Mouse (Mus musculus): ENCODE results near the gene Mymx. TPM values are rescaled to one million over a fixed set of nuclear protein-coding genes. Genes with fewer than 3 reads are reported as not detected.

The Mymx gene
- total RNA-seq, 1 experiment from 2014 or later = not detected

DNA sequence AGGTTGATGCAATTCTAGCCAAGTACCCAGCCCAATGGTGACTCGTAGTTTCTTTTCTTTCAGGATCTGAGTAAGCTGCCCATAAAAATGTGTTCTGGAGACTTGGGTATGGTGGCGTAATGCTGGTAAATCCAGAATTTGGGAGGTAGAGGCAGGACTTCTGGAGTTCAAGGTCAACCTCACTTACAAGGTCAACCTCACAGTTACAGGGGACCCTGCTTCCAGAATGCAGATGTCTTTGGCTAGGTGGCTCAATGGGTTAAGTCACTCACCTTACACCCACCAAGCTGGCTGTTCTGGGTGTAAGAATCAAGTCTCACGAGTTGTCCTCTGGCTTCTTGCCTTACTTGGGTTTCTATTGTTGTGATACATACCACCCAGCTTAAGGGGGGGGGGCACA is 14.8 kb upstream of the Mymx start:
- ATAC-seq (replicated peaks in 1 of 2; ENCODE audit: insufficient read depth in 1 of 2, low FRiP score in 2 of 2, low TSS enrichment in 1 of 2, low read depth in 1 of 2, poor library complexity in 2 of 2, severe bottlenecking in 2 of 2) = no peak

GRCm38 (mm10) chr17:45616046-45616650 is 14.2 kb upstream of the Mymx start:
- no peak for ATAC-seq (replicated peaks in 1 of 2; ENCODE audit: insufficient read depth in 1 of 2, low FRiP score in 2 of 2, low TSS enrichment in 1 of 2, low read depth in 1 of 2, poor library complexity in 2 of 2, severe bottlenecking in 2 of 2)

DNA sequence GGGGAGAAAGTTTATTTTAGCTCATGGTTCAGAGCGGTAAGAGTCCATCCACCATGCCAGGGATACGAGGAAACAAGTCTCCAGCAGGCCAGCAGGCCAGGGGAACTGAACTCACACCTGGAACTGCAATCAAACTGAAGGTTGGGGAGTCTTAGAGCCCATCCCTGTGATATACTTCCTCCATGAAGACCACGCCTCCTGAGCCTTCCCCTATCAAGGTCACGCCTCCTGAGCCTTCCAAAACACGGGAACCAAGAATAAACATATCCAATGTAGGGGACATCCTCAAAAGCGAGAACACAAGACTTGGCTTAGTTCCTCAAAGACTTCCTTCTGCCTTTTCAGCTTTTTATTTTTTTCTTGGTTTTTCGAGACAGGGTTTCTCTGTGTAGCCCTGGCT is 11.0 kb upstream of the Mymx start:
- peak; percentile 47 to 78; a peak in 3 of 4 replicates for ATAC-seq (replicated peaks in 1 of 2; ENCODE audit: insufficient read depth in 1 of 2, low FRiP score in 2 of 2, low TSS enrichment in 1 of 2, low read depth in 1 of 2, poor library complexity in 2 of 2, severe bottlenecking in 2 of 2)

GRCm38 (mm10) chr17:45612008-45612407 is 10.1 kb upstream of the Mymx start:
- no peak for ATAC-seq (replicated peaks in 1 of 2; ENCODE audit: insufficient read depth in 1 of 2, low FRiP score in 2 of 2, low TSS enrichment in 1 of 2, low read depth in 1 of 2, poor library complexity in 2 of 2, severe bottlenecking in 2 of 2)

GRCm38 (mm10) chr17:45610144-45610866 is 8.4 kb upstream of the Mymx start:
- no peak for ATAC-seq (replicated peaks in 1 of 2; ENCODE audit: insufficient read depth in 1 of 2, low FRiP score in 2 of 2, low TSS enrichment in 1 of 2, low read depth in 1 of 2, poor library complexity in 2 of 2, severe bottlenecking in 2 of 2)

- no peak for ATAC-seq (replicated peaks in 1 of 2; ENCODE audit: insufficient read depth in 1 of 2, low FRiP score in 2 of 2, low TSS enrichment in 1 of 2, low read depth in 1 of 2, poor library complexity in 2 of 2, severe bottlenecking in 2 of 2)
These were observed 6.5 kb upstream of the Mymx start for GRCm38 (mm10) chr17:45608396-45608795.

DNA sequence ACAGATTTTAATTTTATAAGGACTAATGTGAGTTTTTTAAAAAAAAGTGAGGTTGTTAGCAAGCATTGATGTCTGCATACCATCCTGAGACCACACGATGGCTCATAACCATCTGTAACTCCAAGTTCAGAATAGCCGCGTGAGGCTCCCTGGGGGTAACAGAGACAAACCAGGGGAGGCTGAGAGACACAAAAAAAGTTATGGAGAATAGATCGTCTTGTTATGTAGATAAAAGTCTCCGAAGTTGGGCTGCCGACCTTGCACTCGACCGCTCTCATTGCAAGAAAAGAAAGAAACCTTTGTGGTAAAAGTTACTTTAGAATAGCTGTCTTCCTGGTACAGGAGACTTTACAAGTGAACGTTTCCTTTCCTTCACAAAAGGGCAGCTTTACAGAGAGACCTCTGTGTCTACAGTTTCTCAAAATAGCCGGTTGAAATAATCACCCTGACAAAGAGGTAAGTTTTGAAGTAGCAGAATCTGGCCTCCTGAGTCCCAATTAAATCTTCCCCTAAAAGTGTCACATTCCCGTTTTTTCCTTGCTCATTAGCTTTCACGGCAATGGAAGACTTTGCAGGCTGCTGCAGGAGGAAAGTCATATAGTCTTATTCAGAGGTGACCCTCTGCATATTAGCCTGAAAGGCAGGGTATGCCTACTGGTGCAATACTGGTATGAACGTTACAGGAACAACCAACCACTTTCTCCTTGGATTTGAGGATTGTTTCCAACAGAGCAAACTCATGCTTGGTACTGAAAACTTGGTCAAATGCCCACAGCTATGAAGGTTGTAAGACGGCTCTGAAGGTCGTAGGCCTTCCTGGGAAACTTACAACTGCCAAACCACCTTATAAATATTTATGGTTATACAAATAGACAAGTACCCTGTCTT is 5.3 kb upstream of the Mymx start:
- no peak for ATAC-seq (replicated peaks in 1 of 2; ENCODE audit: insufficient read depth in 1 of 2, low FRiP score in 2 of 2, low TSS enrichment in 1 of 2, low read depth in 1 of 2, poor library complexity in 2 of 2, severe bottlenecking in 2 of 2)

GRCm38 (mm10) chr17:45602984-45603383 is 1.1 kb upstream of the Mymx start:
- no peak for ATAC-seq (replicated peaks in 1 of 2; ENCODE audit: insufficient read depth in 1 of 2, low FRiP score in 2 of 2, low TSS enrichment in 1 of 2, low read depth in 1 of 2, poor library complexity in 2 of 2, severe bottlenecking in 2 of 2)

DNA sequence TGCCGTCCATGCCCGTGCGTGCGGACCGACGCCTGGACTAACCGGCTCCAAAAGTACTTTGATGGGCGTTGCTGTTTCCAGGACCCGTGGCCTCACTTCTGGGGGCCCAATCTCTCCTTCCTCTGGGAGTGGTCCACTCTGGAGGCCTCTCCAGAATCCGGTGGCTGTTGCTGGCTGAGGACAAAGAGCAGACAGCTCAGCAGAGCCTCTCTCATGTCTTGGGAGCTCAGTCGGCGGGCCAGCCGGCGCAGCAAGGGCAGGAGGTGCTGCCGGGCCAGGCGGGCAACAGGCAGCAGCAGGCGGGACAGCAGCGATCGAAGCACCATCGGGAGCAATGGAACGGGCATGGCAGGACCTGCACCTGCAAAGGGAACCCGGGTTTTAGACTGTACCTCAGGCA is 577 bp downstream of the Mymx start:
- no peak for ATAC-seq (replicated peaks in 1 of 2; ENCODE audit: insufficient read depth in 1 of 2, low FRiP score in 2 of 2, low TSS enrichment in 1 of 2, low read depth in 1 of 2, poor library complexity in 2 of 2, severe bottlenecking in 2 of 2)

GRCm38 (mm10) chr17:45600267-45600666 is 1.6 kb downstream of the Mymx start:
- no peak for ATAC-seq (replicated peaks in 1 of 2; ENCODE audit: insufficient read depth in 1 of 2, low FRiP score in 2 of 2, low TSS enrichment in 1 of 2, low read depth in 1 of 2, poor library complexity in 2 of 2, severe bottlenecking in 2 of 2)

DNA sequence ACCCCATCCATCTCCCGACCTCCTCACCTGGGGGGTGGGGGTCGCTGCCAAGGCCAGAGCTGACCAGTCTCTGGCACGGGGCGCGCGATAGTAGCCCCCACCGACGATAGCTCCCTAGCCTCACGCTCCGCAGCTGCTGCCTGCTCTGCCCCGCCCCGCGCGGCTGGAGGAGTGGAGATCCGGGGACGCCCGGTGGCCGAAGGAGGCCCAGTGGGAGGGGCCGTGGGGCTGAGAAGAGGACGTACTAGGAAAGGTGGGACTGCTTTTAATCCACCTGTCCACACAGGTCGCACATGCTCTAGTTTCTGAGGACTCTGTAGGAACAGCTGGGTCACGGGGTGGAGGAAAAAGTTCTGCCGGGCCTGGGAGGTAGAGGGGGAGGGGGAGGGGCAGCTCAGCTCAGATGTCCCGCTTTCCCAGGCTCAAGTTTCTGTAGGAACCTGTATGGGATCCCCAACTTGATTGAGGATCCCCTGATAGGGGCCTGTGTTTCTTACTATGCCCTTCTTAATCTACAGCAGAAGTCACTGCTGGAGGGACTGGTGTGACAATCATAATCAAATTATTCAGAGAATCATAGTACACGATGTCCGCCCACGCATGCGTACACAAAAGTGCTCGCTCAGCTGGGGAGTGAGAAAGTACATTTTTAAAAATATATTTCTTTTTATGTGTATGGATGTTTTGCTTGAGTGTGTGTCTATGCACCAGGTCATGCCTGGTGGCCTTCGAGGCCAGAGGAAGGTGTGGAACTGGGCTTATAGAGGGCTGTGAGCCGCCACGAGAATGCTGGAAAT is 2.3 kb downstream of the Mymx start, which contains the start of gene Slc29a1:
Slc29a1 (minus strand) TSS at position 161 of the 797 bp plus-strand sequence.
- ATAC-seq (replicated peaks in 1 of 2; ENCODE audit: insufficient read depth in 1 of 2, low FRiP score in 2 of 2, low TSS enrichment in 1 of 2, low read depth in 1 of 2, poor library complexity in 2 of 2, severe bottlenecking in 2 of 2) = no peak

DNA sequence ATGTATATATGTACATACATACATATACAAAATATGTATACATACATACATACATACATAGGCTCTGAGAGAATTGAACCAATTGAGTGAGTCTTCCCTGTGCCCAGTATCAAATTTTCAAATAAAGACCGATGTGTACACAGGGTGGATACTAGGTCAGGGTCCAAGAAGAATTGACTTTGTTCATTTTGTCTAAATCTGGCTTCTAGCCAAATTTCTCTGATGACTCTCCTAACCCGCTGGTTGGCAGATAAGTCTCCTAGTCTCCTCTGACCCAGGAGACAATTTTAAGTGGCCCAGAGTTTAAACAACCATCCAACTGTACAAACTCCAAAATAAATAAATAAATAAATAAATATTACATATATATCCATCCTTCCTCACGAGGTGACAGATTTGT is 3.0 kb downstream of the Mymx start:
- ATAC-seq (replicated peaks in 1 of 2; ENCODE audit: insufficient read depth in 1 of 2, low FRiP score in 2 of 2, low TSS enrichment in 1 of 2, low read depth in 1 of 2, poor library complexity in 2 of 2, severe bottlenecking in 2 of 2) = no peak

- ATAC-seq (replicated peaks in 1 of 2; ENCODE audit: insufficient read depth in 1 of 2, low FRiP score in 2 of 2, low TSS enrichment in 1 of 2, low read depth in 1 of 2, poor library complexity in 2 of 2, severe bottlenecking in 2 of 2) = no peak
These were observed 3.5 kb downstream of the Mymx start for GRCm38 (mm10) chr17:45598376-45598775.

GRCm38 (mm10) chr17:45597787-45598186 is 4.1 kb downstream of the Mymx start:
- ATAC-seq (replicated peaks in 1 of 2; ENCODE audit: insufficient read depth in 1 of 2, low FRiP score in 2 of 2, low TSS enrichment in 1 of 2, low read depth in 1 of 2, poor library complexity in 2 of 2, severe bottlenecking in 2 of 2) = peak in 1 of 2 experiments; percentile 33; a peak in 1 of 4 replicates

GRCm38 (mm10) chr17:45596631-45597396 is 5.1 kb downstream of the Mymx start:
- ATAC-seq (replicated peaks in 1 of 2; ENCODE audit: insufficient read depth in 1 of 2, low FRiP score in 2 of 2, low TSS enrichment in 1 of 2, low read depth in 1 of 2, poor library complexity in 2 of 2, severe bottlenecking in 2 of 2) = peak; percentile 66 to 72

DNA sequence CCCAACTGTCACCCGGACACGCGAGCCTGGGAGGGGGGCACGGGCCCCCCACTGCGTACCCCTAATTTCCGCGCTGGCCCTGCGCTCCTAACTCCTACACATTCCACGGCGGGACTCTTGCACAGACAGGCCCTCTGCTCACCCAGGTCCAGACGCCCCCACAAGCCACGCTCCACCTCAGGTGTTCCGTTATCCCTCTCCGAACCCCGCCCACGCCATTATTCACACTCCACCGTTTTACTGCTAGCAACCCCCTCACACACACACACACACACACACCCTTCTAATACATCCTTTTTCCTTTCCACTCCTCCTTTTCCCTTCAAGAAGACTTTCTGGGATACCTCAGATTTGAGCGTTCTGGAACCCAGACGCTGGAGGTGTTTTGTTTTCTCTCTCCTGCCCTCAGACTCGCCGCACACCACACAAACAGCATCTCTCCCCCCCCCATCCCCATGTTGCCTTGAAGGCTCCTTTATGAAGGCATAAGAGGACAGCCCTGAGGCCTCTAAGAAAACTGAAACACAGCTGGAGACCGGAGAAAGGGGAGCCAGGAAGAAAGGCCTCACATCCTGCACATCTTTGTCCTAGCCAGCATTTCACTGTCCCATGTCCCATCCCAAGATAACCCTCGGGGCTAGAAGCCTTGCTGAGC is 6.0 kb downstream of the Mymx start:
- ATAC-seq (replicated peaks in 1 of 2; ENCODE audit: insufficient read depth in 1 of 2, low FRiP score in 2 of 2, low TSS enrichment in 1 of 2, low read depth in 1 of 2, poor library complexity in 2 of 2, severe bottlenecking in 2 of 2) = no peak

Measured in hematopoietic stem cell, adult 5-6 weeks (primary cell).